13 mouse cellular contexts compared by ENCODE assay signal in the genomic region with DNA sequence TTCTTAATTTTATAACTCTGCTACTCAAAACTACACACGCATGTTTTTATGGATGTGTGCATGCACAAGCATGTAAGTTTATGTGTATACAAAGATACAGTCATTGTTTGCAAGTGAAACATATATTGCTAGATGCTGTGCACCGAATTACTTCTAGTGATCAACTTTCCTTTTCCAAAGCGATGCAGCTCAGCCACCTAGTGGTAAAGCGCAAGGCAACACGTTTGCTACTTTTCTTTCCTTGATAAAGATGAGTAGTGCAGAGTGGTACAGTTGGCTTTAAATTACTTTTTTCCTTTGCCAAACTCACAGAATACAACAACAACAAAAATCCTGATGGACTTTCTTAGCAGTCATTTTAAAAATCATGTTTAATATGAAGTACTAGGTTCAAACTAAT. TPM values are rescaled to one million over a fixed set of nuclear protein-coding genes. Genes with fewer than 3 reads are reported as not detected.
DNase-seq lines count a peak whose midpoint lies in the region; ATAC-seq and TF ChIP-seq lines count a peak whose summit lies in the region.
"Had no signal": no experiment of that assay in that cellular context is flagged by ENCODE, and none has a peak within 500 bp of the region (broad histone marks: within the 10 kb centered on the region; RNA-seq: fewer than 3 reads in every experiment).

No protein-coding gene starts in this region.

- TF ChIP-seq CTCF in forebrain, postnatal 0 days (IDR thresholded peaks at IDR 0.05; ENCODE audit: low read depth) = peak; percentile 70
- peak; percentile 68 for TF ChIP-seq CTCF in lung, embryonic 14.5 days (IDR thresholded peaks at IDR 0.05; ENCODE audit: low read depth)
- TF ChIP-seq CTCF in CH12.LX (conservative IDR thresholded peaks at IDR 0.05 in 1 of 2, IDR thresholded peaks at IDR 0.05 in 1 of 2; ENCODE audit: low read depth in 2 of 2, low read length in 2 of 2) = peak; percentile 35 to 50; a peak in 3 of 4 replicates

- no peak overlapping the region for H3K4me2 ChIP-seq in forebrain, postnatal 0 days (ENCODE audit: low read depth)
- no peak overlapping the region for H3K4me2 ChIP-seq in forebrain, embryonic 13.5 days
- no peak overlapping the region for H3K4me2 ChIP-seq in lung, embryonic 14.5 days
- no peak overlapping the region for H3K4me2 ChIP-seq in CH12.LX (ENCODE audit: insufficient read depth, low read depth, poor library complexity, severe bottlenecking)
- H3K4me2 ChIP-seq: embryonic facial prominence, embryonic 13.5 days had no signal

- H3K79me2 ChIP-seq in CH12.LX (replicated peaks; ENCODE audit: control insufficient read depth, extremely low read depth, insufficient read depth, poor library complexity, severe bottlenecking) = no peaks in the 10 kb centered on the region

- WGBS in forebrain, postnatal 0 days = 62% methylated on average over 5 of the region's 5 CpGs
- 66% methylated on average over 5 of the region's 5 CpGs for WGBS in forebrain, embryonic 13.5 days
- 65% methylated on average over 5 of the region's 5 CpGs for WGBS in lung, embryonic 14.5 days

- H3K9me3 ChIP-seq in forebrain, postnatal 0 days (ENCODE audit: low read length) = no peaks in the 10 kb centered on the region
- H3K9me3 ChIP-seq in forebrain, embryonic 13.5 days (replicated peaks) = no peaks in the 10 kb centered on the region
- H3K9me3 ChIP-seq in lung, embryonic 14.5 days (ENCODE audit: low read depth, low read length) = no peaks in the 10 kb centered on the region
- H3K9me3 ChIP-seq in CH12.LX (replicated peaks; ENCODE audit: low read length) = no peaks in the 10 kb centered on the region
- H3K9me3 ChIP-seq: embryonic facial prominence, embryonic 13.5 days; hindbrain, embryonic 10.5 days had no signal

- TF ChIP-seq RAD21 in CH12.LX (IDR thresholded peaks at IDR 0.05; ENCODE audit: low read depth, low read length) = peak; percentile 14

- H3K4me1 ChIP-seq in forebrain, postnatal 0 days (ENCODE audit: insufficient read depth) = no peaks in the 10 kb centered on the region
- no peaks in the 10 kb centered on the region for H3K4me1 ChIP-seq in forebrain, embryonic 13.5 days
- H3K4me1 ChIP-seq in lung, embryonic 14.5 days (ENCODE audit: insufficient read depth) = no peaks in the 10 kb centered on the region
- H3K4me1 ChIP-seq in CH12.LX (ENCODE audit: control insufficient read depth in 1 of 2, insufficient read depth in 2 of 2) = no peaks in the 10 kb centered on the region
- H3K4me1 ChIP-seq: embryonic facial prominence, embryonic 13.5 days; hindbrain, embryonic 10.5 days had no signal

- in situ Hi-C loops in CH12.LX (cut with MboI; ENCODE audit: low pct_ligation_motif_present, low pct_unique_long_range_greater_than_20kb, low sequenced_read_pairs) = no loop called here

- H3K27me3 ChIP-seq in forebrain, postnatal 0 days (ENCODE audit: insufficient read depth, low read length) = no peaks in the 10 kb centered on the region
- H3K27me3 ChIP-seq in forebrain, embryonic 13.5 days = no peaks in the 10 kb centered on the region
- H3K27me3 ChIP-seq in lung, embryonic 14.5 days (ENCODE audit: insufficient read depth, low read length) = no peaks in the 10 kb centered on the region
- H3K27me3 ChIP-seq in CH12.LX (replicated peaks) = no peaks in the 10 kb centered on the region
- H3K27me3 ChIP-seq: embryonic facial prominence, embryonic 13.5 days had no signal

- no peak for ATAC-seq in forebrain, postnatal 0 days
- no peak for ATAC-seq in forebrain, embryonic 13.5 days
- ATAC-seq in lung, embryonic 14.5 days (ENCODE audit: insufficient read depth) = no peak
- peak; percentile 22 to 42; a peak in 1 of 4 replicates for ATAC-seq in hematopoietic stem cell, adult 5-6 weeks (replicated peaks in 1 of 2; ENCODE audit: insufficient read depth in 1 of 2, low FRiP score in 2 of 2, low TSS enrichment in 1 of 2, low read depth in 1 of 2, poor library complexity in 2 of 2, severe bottlenecking in 2 of 2)

- no peak for TF ChIP-seq POLR2A in CH12.LX (IDR thresholded peaks at IDR 0.05; ENCODE audit: low read depth, low read length)

- H3K36me3 ChIP-seq in forebrain, postnatal 0 days (ENCODE audit: insufficient read depth) = no peaks in the 10 kb centered on the region
- no peaks in the 10 kb centered on the region for H3K36me3 ChIP-seq in forebrain, embryonic 13.5 days (ENCODE audit: poor library complexity, severe bottlenecking)
- H3K36me3 ChIP-seq in lung, embryonic 14.5 days (ENCODE audit: insufficient read depth) = no peaks in the 10 kb centered on the region
- H3K36me3 ChIP-seq in CH12.LX (replicated peaks in 1 of 2; ENCODE audit: control insufficient read depth in 1 of 2, insufficient read depth in 1 of 2, low read length in 1 of 2) = peaks cover 0 to 7% of the 10 kb centered on the region in 2 experiments
- H3K36me3 ChIP-seq: embryonic facial prominence, embryonic 13.5 days; hindbrain, embryonic 10.5 days had no signal

- no peak overlapping the region for H3K9ac ChIP-seq in forebrain, postnatal 0 days
- H3K9ac ChIP-seq in forebrain, embryonic 13.5 days = no peak overlapping the region
- no peak overlapping the region for H3K9ac ChIP-seq in lung, embryonic 14.5 days
- H3K9ac ChIP-seq in CH12.LX (ENCODE audit: insufficient read depth, low read depth) = no peak overlapping the region
- H3K9ac ChIP-seq: embryonic facial prominence, embryonic 13.5 days had no signal

- no peak for TF ChIP-seq EP300 in CH12.LX (IDR thresholded peaks at IDR 0.05; ENCODE audit: low read length)

- no peak overlapping the region for H3K27ac ChIP-seq in forebrain, postnatal 0 days (ENCODE audit: low read depth, low read length)
- H3K27ac ChIP-seq in forebrain, embryonic 13.5 days = no peak overlapping the region
- H3K27ac ChIP-seq in lung, embryonic 14.5 days (ENCODE audit: low read depth) = no peak overlapping the region
- H3K27ac ChIP-seq in CH12.LX (ENCODE audit: insufficient read depth, low read depth) = no peak overlapping the region
- H3K27ac ChIP-seq: embryonic facial prominence, embryonic 13.5 days; hindbrain, embryonic 10.5 days had no signal

- no peak overlapping the region for H3K4me3 ChIP-seq in forebrain, postnatal 0 days (ENCODE audit: low read depth, low read length)
- no peak overlapping the region for H3K4me3 ChIP-seq in forebrain, embryonic 13.5 days
- no peak overlapping the region for H3K4me3 ChIP-seq in lung, embryonic 14.5 days (ENCODE audit: low read depth, low read length)
- H3K4me3 ChIP-seq in CH12.LX (replicated peaks in 1 of 3; ENCODE audit: low read depth in 2 of 3, low read length in 2 of 3, poor library complexity in 1 of 3) = no peak overlapping the region
- H3K4me3 ChIP-seq: embryonic facial prominence, embryonic 13.5 days; hindbrain, embryonic 10.5 days had no signal

- DNase-seq in forebrain, postnatal 0 days = peak; percentile 30
- DNase-seq in lung, embryonic 14.5 days = peak; percentile 47
- no peak for DNase-seq in lung, postnatal 14 days
- DNase-seq in CH12.LX (ENCODE audit: extremely low read depth) = no peak
- no peak for DNase-seq in urinary bladder, postnatal 25 days (ENCODE audit: low spot score)
- no peak for DNase-seq in kidney, postnatal 14 days

- dilution Hi-C loops in CH12.LX (cut with MboI; ENCODE audit: extremely low pct_ligation_motif_present, extremely low pct_unique_long_range_greater_than_20kb, low sequenced_read_pairs) = no loop called here

TF ChIP-seq in CH12.LX, 34 proteins besides CTCF, POLR2A, EP300 and RAD21:
- TF ChIP-seq MAFK (IDR thresholded peaks at IDR 0.05; ENCODE audit: insufficient replicate concordance, low read length) (no peak), ELF1 (IDR thresholded peaks at IDR 0.05; ENCODE audit: low read depth, low read length) (no peak)

RNA-seq across cellular contexts. Expression of a gene that starts 21.6 kb away (rescaled TPM):
- 0.52 TPM in 1 of 2 replicates, not detected in the other for total RNA-seq in forebrain, postnatal 0 days (2014; rRNA removed)
- polyA plus RNA-seq in forebrain, postnatal 0 days (2015; fragmentation: Nextera tagmentation; extraction: Ambion mirVana) = 0.04 and 0.12 TPM in 2 replicates
- 0.06 and 0.10 TPM in 2 replicates for polyA plus RNA-seq in forebrain, embryonic 13.5 days (2015; fragmentation: Nextera tagmentation; extraction: Ambion mirVana)
- 0.29 and 0.54 TPM in 2 replicates for polyA plus RNA-seq in lung, embryonic 14.5 days (2014; fragmentation: Nextera tagmentation; extraction: Ambion mirVana)
- total RNA-seq in CH12.LX (2012; rRNA removed) (0.04 and 0.08 TPM in 2 replicates), CH12.LX (2014; rRNA removed) (not detected in 2 replicates)
- polyA plus RNA-seq in CH12.LX (2012; ENCODE audit: insufficient read length, low read depth) = 0.15 and 0.17 TPM in 2 replicates
- total RNA-seq in hematopoietic stem cell, adult 5-6 weeks (2017) = not detected in 2 replicates
- total RNA-seq: gastrocnemius, adult 8-10 months; monocyte, adult 5-6 weeks had no signal
- polyA plus RNA-seq: hindbrain, embryonic 10.5 days; small intestine, adult 2 months had no signal

RNA-seq across cellular contexts. Expression of a gene that starts 50.2 kb away (rescaled TPM):
- total RNA-seq in forebrain, postnatal 0 days (2014; rRNA removed) = 1.0 and 2.0 TPM in 2 replicates
- polyA plus RNA-seq in forebrain, postnatal 0 days (2015; fragmentation: Nextera tagmentation; extraction: Ambion mirVana) = 1.8 and 2.0 TPM in 2 replicates
- 3.6 and 4.4 TPM in 2 replicates for polyA plus RNA-seq in forebrain, embryonic 13.5 days (2015; fragmentation: Nextera tagmentation; extraction: Ambion mirVana)
- 13.4 and 14.5 TPM in 2 replicates for polyA plus RNA-seq in lung, embryonic 14.5 days (2014; fragmentation: Nextera tagmentation; extraction: Ambion mirVana)
- total RNA-seq in CH12.LX (2012; rRNA removed) = 14.3 and 14.6 TPM in 2 replicates
- 25.9 and 27.2 TPM in 2 replicates for total RNA-seq in CH12.LX (2014; rRNA removed)
- 21.1 and 25.3 TPM in 2 replicates for polyA plus RNA-seq in CH12.LX (2012; ENCODE audit: insufficient read length, low read depth)
- 53.0 and 53.5 TPM in 2 replicates for total RNA-seq in hematopoietic stem cell, adult 5-6 weeks (2017)

Comparison
In these comparisons a context has a peak if more than half of its experiments do, and no peak if none do; other contexts are left out.
1. DNase-seq: peak in forebrain, postnatal 0 days (single experiment) and lung, embryonic 14.5 days (single experiment); none in lung, postnatal 14 days (single experiment), CH12.LX (single experiment), urinary bladder, postnatal 25 days (single experiment) and kidney, postnatal 14 days (single experiment).
2. ATAC-seq: peak in hematopoietic stem cell, adult 5-6 weeks (2 of 2); none in forebrain, postnatal 0 days (single experiment), forebrain, embryonic 13.5 days (single experiment) and lung, embryonic 14.5 days (single experiment).
3. Peak in every context shown above with its lines, with median percentiles within 50 percentile points of each other: CTCF ChIP-seq.